Mouse (Mus musculus) heart, embryonic 12.5 days (tissue): Measurements from ENCODE around the gene Cbx5. TPM values are rescaled to one million over a fixed set of nuclear protein-coding genes. Genes with fewer than 3 reads are reported as not detected.

Experiments
- ATAC-seq: fragments of 200-750 bp; cut with Nextera tagmentation; 2 replicates; pipeline ENCODE4 v1.8.0; 2017; ENCODE audit warnings: moderate TSS enrichment, moderate library complexity; ENCODE audit not compliant: insufficient number of reproducible peaks, low FRiP score
- H3K27ac ChIP-seq: fragments of 300-500 bp; sonication (generic); 2 replicates; pipeline ENCODE4 v1.5.1; 2016; ENCODE audit warnings: mild to moderate bottlenecking, moderate library complexity; ENCODE audit not compliant: poor library complexity, severe bottlenecking
- H3K27me3 ChIP-seq: fragments of 300-500 bp; sonication (generic); replicated peaks from 2 replicates; pipeline ENCODE4 v1.6.1; 2016; ENCODE audit warnings: mild to moderate bottlenecking, moderate library complexity
- H3K36me3 ChIP-seq: fragments of 300-500 bp; sonication (generic); 2 replicates; pipeline ENCODE4 v1.6.1; 2016; ENCODE audit warnings: mild to moderate bottlenecking, moderate library complexity
- H3K4me1 ChIP-seq: fragments of 300-500 bp; sonication (generic); replicated peaks from 2 replicates; pipeline ENCODE4 v1.6.1; 2016; ENCODE audit warnings: mild to moderate bottlenecking
- H3K4me2 ChIP-seq: fragments of 300-500 bp; sonication (generic); 2 replicates; pipeline ENCODE4 v1.6.1; 2016; ENCODE audit warnings: mild to moderate bottlenecking, moderate library complexity
- H3K4me3 ChIP-seq: fragments of 300-500 bp; sonication (generic); 2 replicates; pipeline ENCODE4 v1.5.1; 2016; ENCODE audit warnings: mild to moderate bottlenecking
- H3K9ac ChIP-seq: fragments of 300-500 bp; sonication (generic); 2 replicates; pipeline ENCODE4 v1.6.1; 2016; ENCODE audit warnings: mild to moderate bottlenecking, moderate library complexity
- H3K9me3 ChIP-seq: fragments of 300-500 bp; sonication (generic); replicated peaks from 2 replicates; pipeline ENCODE4 v1.6.1; 2016; ENCODE audit warnings: mild to moderate bottlenecking, moderate library complexity
- WGBS: fragments of 180-500 bp; shearing (Covaris S2); methylation state at CpG from one replicate; pipeline ENCODE4 v1.1.7; 2016; 5-methylcytosine and 5-hydroxymethylcytosine counted together
- polyA plus RNA-seq: library from polyadenylated mRNA; unstranded; fragments of >200 nt; fragmentation: Nextera tagmentation; extraction: Ambion mirVana; gene quantifications from 2 replicates; pipeline ENCODE4 v1.2.1, GENCODE M21; 2016

Cbx5 gene
- polyA plus RNA-seq, 1 experiment from 2014 or later: 150 TPM

GRCm38 (mm10) chr15:103170316-103170679 is 69.3 kb downstream of the Cbx5 start:
- ATAC-seq: no peak
- H3K27ac ChIP-seq: no peak overlapping the region
- no peaks in the 10 kb centered on the region for H3K36me3 ChIP-seq

GRCm38 (mm10) chr15:103169612-103170315 is 69.9 kb downstream of the Cbx5 start:
- H3K27me3 ChIP-seq: peaks cover 96% of the 10 kb centered on the region
- H3K9me3 ChIP-seq: no peaks in the 10 kb centered on the region
- 3% methylated on average over 26 of the region's 26 CpGs for WGBS
- peak overlapping the region; percentile 89 for H3K4me2 ChIP-seq
- H3K4me3 ChIP-seq: peak overlapping the region; percentile 62
- peaks cover 23% of the 10 kb centered on the region for H3K4me1 ChIP-seq
- no peak overlapping the region for H3K27ac ChIP-seq
- no peak overlapping the region for H3K9ac ChIP-seq
- no peaks in the 10 kb centered on the region for H3K36me3 ChIP-seq
- no peak for ATAC-seq

More at GRCm38 (mm10) chr15:103170316-103170679, 69.3 kb downstream of the Cbx5 start:
- 9% methylated on average over 16 of the region's 16 CpGs for WGBS
- Histone ChIP-seq H3K4me3 (peak overlapping the region; percentile 62), H3K9me3 (no peaks in the 10 kb centered on the region), H3K4me2 (peak overlapping the region; percentile 89), H3K9ac (no peak overlapping the region), H3K4me1 (peaks cover 21% of the 10 kb centered on the region), H3K27me3 (peaks cover 99% of the 10 kb centered on the region)

- H3K9me3 ChIP-seq: no peaks in the 10 kb centered on the region
- WGBS: 1% methylated on average over 59 of the region's 63 CpGs
- H3K4me2 ChIP-seq: peak overlapping the region; percentile 89
- no peaks in the 10 kb centered on the region for H3K36me3 ChIP-seq
- H3K27ac ChIP-seq: no peak overlapping the region
- no peak for ATAC-seq
- H3K4me3 ChIP-seq: peak overlapping the region; percentile 62
- H3K27me3 ChIP-seq: peaks cover 89% of the 10 kb centered on the region
- H3K4me1 ChIP-seq: peaks cover 23% of the 10 kb centered on the region
- H3K9ac ChIP-seq: peak overlapping the region; percentile 56
Measured at GRCm38 (mm10) chr15:103168801-103169611, 70.6 kb downstream of the Cbx5 start.

GRCm38 (mm10) chr15:103167786-103168185 is 71.8 kb downstream of the Cbx5 start:
- 23% methylated on average over 3 of the region's 3 CpGs for WGBS
- no peak overlapping the region for H3K27ac ChIP-seq

GRCm38 (mm10) chr15:103167042-103167615 is 72.5 kb downstream of the Cbx5 start, which contains the start of gene Smug1:
Gene Smug1 (minus strand): TSS chr15:103167092.
- H3K27ac ChIP-seq: no peak within 1 kb of the TSS
- no peak for ATAC-seq
- no peak within 1 kb of the TSS for H3K4me2 ChIP-seq
- peaks cover 70% of the 10 kb centered on the region for H3K27me3 ChIP-seq
- H3K36me3 ChIP-seq: no peaks in the 10 kb centered on the region
- H3K4me3 ChIP-seq: no peak within 1 kb of the TSS
- WGBS: 23% methylated on average over 6 of the region's 6 CpGs
- no peak within 1 kb of the TSS for H3K9ac ChIP-seq
- no peaks in the 10 kb centered on the region for H3K9me3 ChIP-seq
- H3K4me1 ChIP-seq: peaks cover 26% of the 10 kb centered on the region

More at GRCm38 (mm10) chr15:103167786-103168185, 71.8 kb downstream of the Cbx5 start:
- Histone ChIP-seq H3K4me2 (no peak overlapping the region), H3K4me3 (no peak overlapping the region), H3K36me3 (no peaks in the 10 kb centered on the region), H3K27me3 (peaks cover 76% of the 10 kb centered on the region), H3K4me1 (peaks cover 23% of the 10 kb centered on the region), H3K9me3 (no peaks in the 10 kb centered on the region), H3K9ac (no peak overlapping the region)
- no peak for ATAC-seq

- H3K27ac ChIP-seq: no peak overlapping the region
- peaks cover 26% of the 10 kb centered on the region for H3K4me1 ChIP-seq
- peaks cover 63% of the 10 kb centered on the region for H3K27me3 ChIP-seq
- no peak overlapping the region for H3K4me2 ChIP-seq
- no peaks in the 10 kb centered on the region for H3K9me3 ChIP-seq
- 44% methylated on average over 5 of the region's 5 CpGs for WGBS
- H3K9ac ChIP-seq: no peak overlapping the region
- no peak overlapping the region for H3K4me3 ChIP-seq
- no peaks in the 10 kb centered on the region for H3K36me3 ChIP-seq
- ATAC-seq: no peak
Measured at GRCm38 (mm10) chr15:103165924-103166323, 73.7 kb downstream of the Cbx5 start.

- Histone ChIP-seq H3K9me3 (no peaks in the 10 kb centered on the region), H3K36me3 (no peaks in the 10 kb centered on the region), H3K9ac (0 out of 2 replicates have a peak overlapping the region, but pooled peaks have one; percentile 17), H3K4me2 (0 out of 2 replicates have a peak overlapping the region, but pooled peaks have one; percentile 38), H3K4me3 (no peak overlapping the region), H3K4me1 (peaks cover 25% of the 10 kb centered on the region), H3K27ac (no peak overlapping the region), H3K27me3 (peaks cover 58% of the 10 kb centered on the region)
- WGBS: under 1% methylated on average over 13 of the region's 13 CpGs
- ATAC-seq: no peak
Measured at GRCm38 (mm10) chr15:103165379-103165778, 74.2 kb downstream of the Cbx5 start.

- H3K4me2 ChIP-seq: peak overlapping the region; percentile 72
- H3K27me3 ChIP-seq: peaks cover 38% of the 10 kb centered on the region
- no peaks in the 10 kb centered on the region for H3K36me3 ChIP-seq
- peak overlapping the region; percentile 76 for H3K9ac ChIP-seq
- peaks cover 6% of the 10 kb centered on the region for H3K4me1 ChIP-seq
- peak overlapping the region; percentile 76 for H3K4me3 ChIP-seq
- H3K27ac ChIP-seq: no peak overlapping the region
- WGBS: 7% methylated on average over 25 of the region's 25 CpGs
- H3K9me3 ChIP-seq: no peaks in the 10 kb centered on the region
- ATAC-seq: peak; percentile 76
Measured at GRCm38 (mm10) chr15:103163182-103163919, 76.3 kb downstream of the Cbx5 start.

GRCm38 (mm10) chr15:103157585-103157984 is 82.0 kb downstream of the Cbx5 start:
- Histone ChIP-seq H3K36me3 (peaks cover 16% of the 10 kb centered on the region; the same call in 1 of the 2 replicates), H3K4me1 (peaks cover 2% of the 10 kb centered on the region), H3K4me3 (no peak overlapping the region), H3K27ac (no peak overlapping the region), H3K4me2 (no peak overlapping the region), H3K9me3 (no peaks in the 10 kb centered on the region), H3K27me3 (peaks cover 39% of the 10 kb centered on the region), H3K9ac (no peak overlapping the region)
- 74% methylated on average over 10 of the region's 10 CpGs for WGBS
- no peak for ATAC-seq

- no peaks in the 10 kb centered on the region for H3K4me1 ChIP-seq
- H3K4me2 ChIP-seq: no peak overlapping the region
- peaks cover 39% of the 10 kb centered on the region for H3K27me3 ChIP-seq
- no peak overlapping the region for H3K27ac ChIP-seq
- no peaks in the 10 kb centered on the region for H3K9me3 ChIP-seq
- 55% methylated on average over 7 of the region's 7 CpGs for WGBS
- peaks cover 16% of the 10 kb centered on the region; the same call in 1 of the 2 replicates for H3K36me3 ChIP-seq
- H3K4me3 ChIP-seq: no peak overlapping the region
- H3K9ac ChIP-seq: no peak overlapping the region
- no peak for ATAC-seq
Measured at GRCm38 (mm10) chr15:103156890-103157289, 82.7 kb downstream of the Cbx5 start.
